Mouse (Mus musculus): ENCODE measurements around the gene Ccdc42. TPM values are rescaled to one million over a fixed set of nuclear protein-coding genes. Genes with fewer than 3 reads are reported as not detected.

Gene Ccdc42
- not detected for total RNA-seq (2021)
- long read RNA-seq, experiment 1 = 0 reads
- long read RNA-seq, experiment 2 = 0 reads

DNA sequence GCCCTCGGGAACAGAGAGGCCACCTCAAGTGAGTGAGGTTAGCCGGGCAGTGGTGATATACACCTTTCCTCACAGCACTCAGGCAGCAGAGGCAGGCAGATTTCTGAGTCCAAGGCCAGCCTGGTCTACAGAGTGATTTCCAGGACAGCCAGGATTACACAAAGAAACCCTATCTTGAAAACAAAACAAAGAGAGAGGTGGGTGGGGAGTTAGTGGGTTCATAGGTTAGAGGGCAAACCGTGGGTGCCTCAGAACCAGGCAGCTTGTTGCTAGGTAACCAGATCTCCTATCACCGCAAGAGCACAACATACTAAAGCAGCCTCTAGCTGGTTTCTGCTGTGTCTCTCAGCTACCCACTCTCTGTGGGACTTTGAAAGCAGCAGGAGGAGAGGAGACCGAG is at the start of gene Ccdc42:
Gene Ccdc42, plus strand, starts transcription at position 301 of the 400 bp plus-strand sequence.
- intact Hi-C loops (cut with DNase I) = loop anchor here (5.0 kb wide), 3 partner anchors 106 to 221 kb away; partner anchors contain the start of gene Myh10
- DNase-seq = no peak

DNA sequence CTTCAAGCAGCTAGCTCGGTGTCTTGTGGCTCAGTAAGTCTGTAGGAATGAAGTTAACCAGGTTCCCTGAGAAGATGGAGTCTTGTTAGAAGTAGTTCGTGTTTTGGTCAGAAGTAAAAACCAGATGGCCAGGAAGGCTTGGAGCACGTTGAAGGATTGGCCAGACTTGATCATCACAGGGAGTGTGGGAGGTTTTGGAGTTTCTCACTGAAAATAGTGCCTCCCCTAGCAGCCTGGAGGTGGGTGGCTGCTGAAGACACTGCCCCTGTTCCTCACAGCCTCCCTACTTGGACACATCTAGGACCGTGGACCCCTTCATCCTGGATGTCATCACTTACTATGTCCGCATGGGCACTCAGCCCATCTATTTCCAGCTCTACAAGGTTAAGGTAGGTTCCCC is 47.2 kb upstream of the Ccdc42 start:
- DNase-seq = no peak
- intact Hi-C loops (cut with DNase I) = no loop called here

DNA sequence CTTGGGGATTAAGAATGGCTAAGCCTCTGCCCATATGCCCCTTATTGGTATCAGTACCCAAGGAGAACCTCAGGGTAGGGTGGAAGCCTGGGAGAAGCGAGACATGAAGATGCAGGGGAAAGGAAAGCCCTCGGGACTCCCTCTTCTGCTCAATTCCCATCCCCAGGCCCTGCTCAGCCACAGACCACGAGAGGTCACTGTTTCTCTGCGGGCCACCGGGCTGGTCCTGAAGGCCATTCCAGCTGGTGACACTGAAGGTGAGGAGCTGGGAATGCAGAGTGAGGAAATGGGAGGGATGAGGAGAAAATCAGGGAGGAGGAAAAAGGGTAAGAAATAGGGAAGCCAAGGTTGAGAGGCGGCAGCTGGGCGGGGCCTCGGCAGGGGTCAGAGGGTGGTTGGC is 42.3 kb upstream of the Ccdc42 start:
- peak; percentile 56 to 73 for DNase-seq
- intact Hi-C loops (cut with DNase I) = loop anchor here (2.0 kb wide), 1 partner anchor 60 kb away; no protein-coding TSS in a partner anchor

DNA sequence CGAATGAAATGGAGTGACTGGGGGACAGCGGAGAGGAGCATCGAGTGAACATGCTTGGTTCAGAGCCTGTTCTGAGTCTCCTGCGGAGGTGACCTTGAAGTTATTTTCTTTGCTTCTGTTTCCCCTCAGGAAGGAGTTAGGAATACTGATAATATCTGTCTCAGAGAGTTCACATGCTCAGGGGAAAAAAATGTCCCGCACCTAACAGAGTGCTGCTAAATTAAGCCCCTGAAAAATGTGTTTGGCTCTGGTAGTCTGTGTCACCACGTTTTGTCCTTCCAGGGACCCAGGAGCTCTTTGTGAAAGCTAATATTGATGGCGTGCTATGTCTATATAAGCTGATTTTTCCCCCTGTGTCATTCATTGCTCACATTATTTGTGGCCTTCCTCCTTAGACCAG is 41.6 kb upstream of the Ccdc42 start:
- intact Hi-C loops (cut with DNase I) = loop anchor here (2.0 to 5.0 kb wide), 2 partner anchors 60 to 332 kb away; no protein-coding TSS in a partner anchor
- no peak for DNase-seq

DNA sequence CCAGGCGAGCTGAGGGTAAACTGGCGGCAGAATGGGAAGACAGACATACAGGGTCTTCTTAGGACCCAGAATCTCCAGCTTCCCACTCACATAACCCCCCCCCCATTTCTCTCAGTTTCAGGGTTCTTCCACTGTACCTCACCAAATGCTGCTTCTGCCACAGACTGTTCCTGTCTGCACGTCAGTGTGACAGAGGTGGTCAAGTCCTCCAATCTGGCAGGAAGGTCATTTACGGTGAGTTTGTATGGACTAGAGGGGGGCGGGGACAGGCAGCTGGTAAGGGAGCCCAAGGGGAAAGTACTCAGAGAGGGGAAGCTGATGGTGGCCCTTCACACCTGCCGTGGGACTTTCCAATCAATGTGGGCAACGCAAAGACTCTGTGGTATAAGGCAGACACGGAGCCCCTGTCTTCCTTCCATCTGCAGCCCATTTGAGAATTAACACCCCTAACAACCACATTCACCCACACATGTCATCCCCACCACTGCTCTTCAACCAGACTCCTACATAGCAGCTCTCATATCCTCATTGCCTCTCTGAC is 41.1 kb upstream of the Ccdc42 start:
- intact Hi-C loops (cut with DNase I) = loop anchor here (2.0 to 5.0 kb wide), 2 partner anchors 61 to 332 kb away; no protein-coding TSS in a partner anchor

DNA sequence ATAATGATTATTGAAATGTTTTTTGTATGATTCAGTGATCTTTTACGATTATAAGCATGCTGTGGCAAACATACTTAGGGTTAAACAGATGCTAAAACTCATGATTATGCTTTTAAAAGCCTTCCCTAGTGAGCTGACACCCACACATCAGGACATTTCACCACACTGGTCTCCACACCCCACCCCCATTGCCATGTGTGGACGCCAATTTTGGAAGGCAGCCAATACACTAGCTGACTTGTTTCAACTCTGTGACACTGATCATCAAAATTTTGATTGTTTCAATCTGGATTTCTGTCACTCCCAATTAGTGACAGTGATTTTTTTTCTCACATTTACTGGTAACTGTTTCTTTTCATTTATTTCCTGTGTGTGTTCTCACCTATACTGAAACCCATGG is 39.3 kb upstream of the Ccdc42 start:
- DNase-seq = no peak
- intact Hi-C loops (cut with DNase I) = loop anchor here (5.0 kb wide), 1 partner anchor 330 kb away; no protein-coding TSS in a partner anchor

More for the DNA sequence above, 41.1 kb upstream of the Ccdc42 start:
- no peak for DNase-seq

DNA sequence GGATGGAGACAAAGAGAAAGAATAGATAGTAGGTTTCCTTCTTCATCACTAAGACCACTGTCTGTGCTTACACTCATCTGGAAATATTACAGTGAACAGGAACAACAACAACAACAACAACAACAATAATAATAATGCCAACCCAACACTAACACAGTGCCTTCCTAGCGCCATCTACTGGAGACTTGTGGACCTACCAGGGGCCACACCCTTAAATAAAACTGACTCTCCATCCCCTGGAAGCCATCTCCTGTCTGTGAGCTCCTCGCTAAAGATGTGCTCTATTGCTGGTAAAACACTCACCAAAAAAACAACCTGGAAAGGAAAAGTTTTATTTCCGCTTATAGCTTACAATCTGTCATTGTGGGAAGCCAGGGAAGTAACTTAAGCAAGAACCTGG is 37.2 kb upstream of the Ccdc42 start:
- intact Hi-C loops (cut with DNase I) = loop anchor here (5.0 kb wide), 1 partner anchor 328 kb away; no protein-coding TSS in a partner anchor
- no peak for DNase-seq

DNA sequence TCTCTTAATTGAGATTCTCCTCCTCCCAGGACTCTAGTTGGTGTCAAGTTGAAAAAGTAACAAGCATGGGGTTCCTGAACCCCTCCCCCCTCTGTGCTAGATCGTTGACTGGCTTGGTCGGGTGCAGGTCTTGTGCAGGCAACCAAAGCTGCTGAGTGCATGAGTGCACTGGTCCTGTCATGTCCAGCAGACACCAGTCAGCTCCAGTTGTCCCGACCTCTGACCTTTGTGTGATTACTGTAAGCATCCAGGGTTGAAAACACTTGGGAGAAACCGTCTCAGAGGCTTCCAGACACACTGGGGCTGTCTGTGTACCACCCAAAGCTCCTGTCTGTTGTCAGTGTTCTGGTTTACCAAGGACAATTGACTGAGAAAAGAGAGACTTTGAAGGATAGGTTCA is 36.5 kb upstream of the Ccdc42 start:
- intact Hi-C loops (cut with DNase I) = no loop called here
- no peak for DNase-seq

DNA sequence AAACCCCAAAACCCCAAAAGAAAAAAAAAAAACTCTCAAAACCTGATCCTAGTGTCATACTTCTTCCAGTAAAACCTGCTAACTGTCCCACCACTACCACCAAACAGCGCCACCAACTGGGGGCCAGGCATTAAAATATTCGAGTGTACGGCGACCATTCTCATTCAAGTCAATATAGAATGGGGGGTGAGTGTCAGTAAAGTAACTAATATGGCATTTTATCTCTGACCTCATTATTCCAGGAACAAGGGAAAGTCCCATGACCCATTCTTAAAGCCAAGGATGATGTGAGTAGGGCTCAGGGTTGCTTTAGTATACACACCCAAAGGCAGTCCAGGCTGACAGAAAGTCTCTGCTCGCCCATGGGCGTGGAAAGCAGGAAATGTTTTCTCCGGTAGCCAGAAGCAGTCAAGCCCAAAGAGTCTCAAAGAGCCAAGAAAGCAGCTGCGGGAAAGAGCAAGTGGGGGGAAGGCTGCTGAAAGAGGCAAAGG is 32.8 kb upstream of the Ccdc42 start:
- intact Hi-C loops (cut with DNase I) = no loop called here
- DNase-seq = peak; percentile 73 to 80

DNA sequence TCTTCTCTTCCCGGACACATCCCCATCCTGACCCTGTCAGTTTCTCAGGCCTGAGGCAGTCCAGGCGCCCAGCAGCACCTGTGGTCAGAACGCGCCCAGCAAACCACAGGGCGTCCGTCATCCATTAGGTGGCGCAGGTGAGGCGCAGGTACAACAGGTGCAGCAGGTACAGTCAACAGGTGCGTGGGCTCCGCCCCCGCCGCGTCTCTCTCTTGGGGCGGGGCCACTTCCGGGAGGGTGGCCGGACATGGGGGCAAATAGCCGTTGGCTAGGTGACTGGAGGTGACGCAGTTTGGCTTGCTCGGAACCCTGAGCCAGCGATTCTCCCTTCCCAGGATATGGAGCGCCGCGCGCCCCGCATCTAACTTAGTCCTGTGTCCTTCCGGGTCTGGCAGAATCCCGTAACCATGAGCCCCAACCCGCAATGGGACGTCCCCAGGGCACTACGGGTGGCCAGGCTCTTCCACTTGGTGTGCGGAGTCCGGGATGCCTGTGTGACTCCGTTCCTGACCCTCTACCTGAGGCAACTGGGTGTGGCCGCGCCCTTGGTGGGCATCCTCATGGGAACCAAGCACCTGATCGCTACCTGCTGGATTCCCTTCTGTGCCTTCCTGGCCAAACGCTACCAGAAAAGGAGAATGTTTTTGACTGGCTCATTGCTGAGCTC is 30.8 kb upstream of the Ccdc42 start, which contains the start of gene Mfsd6l:
Gene Mfsd6l, plus strand, starts transcription at position 269 of the 667 bp plus-strand sequence.
- DNase-seq = no peak
- intact Hi-C loops (cut with DNase I) = no loop called here

DNA sequence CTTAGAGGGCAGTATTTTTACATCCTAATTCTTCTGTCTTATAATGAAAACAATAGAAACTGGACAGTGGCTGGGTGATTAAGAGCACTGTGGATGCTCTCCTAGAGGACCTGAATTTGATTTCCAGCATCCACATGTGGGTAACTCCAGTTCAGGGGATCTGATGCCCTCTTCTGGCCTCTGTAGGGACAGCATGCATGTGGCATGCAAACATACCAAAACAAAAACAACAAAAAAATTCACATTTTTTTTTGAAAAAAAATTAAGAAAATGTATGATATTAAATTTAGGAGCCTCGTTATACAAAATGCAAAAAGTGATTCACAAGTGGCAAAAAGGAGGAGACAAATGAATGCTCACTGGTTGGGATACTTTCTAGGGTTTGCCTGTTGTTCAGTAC is 27.3 kb upstream of the Ccdc42 start:
- no peak for DNase-seq
- intact Hi-C loops (cut with DNase I) = no loop called here

DNA sequence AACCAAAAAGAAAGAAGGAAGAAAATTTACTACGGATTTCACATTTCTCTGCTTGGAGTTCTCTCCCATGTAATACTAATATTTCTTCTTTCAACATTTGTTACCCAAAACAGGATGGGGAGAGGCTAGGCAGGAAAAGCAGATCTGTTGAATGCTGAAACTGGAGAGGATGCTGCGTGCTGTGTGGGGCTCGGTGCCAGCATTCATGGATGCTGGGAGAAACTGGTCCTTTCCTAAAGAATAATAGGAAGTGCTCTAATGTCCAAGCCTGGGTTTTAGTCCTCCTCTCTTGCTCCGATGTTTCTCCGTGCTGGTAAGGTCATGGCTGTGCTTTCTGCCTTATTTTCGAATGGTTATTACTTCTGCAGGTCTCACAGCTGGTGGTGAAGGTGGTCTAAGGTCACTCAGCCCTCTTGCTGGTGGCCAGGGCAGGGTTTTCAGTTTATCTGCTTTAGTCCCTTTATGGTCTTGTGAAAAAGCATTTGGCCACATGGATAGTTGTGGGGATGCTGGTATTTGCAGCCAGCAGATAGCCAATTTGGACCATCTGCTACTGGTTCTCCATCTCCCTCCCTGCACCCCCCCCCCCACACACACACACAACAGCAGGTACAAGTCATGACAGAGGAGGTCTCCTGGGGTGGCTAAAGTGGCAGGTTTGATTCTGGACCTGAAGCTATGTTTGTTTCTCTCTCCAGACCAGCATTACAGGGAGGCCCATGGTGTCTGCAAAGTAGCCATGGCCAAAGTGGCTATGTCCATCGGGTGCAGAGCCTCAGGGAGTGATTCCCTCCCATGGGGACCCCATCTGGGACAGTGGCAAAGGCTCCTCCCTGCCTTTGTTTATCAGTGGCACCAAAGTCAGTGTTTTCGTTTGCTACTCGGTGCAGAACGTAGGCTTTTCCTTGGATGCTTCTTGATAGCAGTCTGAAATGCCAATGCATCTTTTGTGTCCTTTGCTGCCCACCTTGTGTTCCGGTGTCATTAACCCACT is 24.6 kb upstream of the Ccdc42 start:
- intact Hi-C loops (cut with DNase I) = no loop called here
- DNase-seq = peak; percentile 38 to 41

DNA sequence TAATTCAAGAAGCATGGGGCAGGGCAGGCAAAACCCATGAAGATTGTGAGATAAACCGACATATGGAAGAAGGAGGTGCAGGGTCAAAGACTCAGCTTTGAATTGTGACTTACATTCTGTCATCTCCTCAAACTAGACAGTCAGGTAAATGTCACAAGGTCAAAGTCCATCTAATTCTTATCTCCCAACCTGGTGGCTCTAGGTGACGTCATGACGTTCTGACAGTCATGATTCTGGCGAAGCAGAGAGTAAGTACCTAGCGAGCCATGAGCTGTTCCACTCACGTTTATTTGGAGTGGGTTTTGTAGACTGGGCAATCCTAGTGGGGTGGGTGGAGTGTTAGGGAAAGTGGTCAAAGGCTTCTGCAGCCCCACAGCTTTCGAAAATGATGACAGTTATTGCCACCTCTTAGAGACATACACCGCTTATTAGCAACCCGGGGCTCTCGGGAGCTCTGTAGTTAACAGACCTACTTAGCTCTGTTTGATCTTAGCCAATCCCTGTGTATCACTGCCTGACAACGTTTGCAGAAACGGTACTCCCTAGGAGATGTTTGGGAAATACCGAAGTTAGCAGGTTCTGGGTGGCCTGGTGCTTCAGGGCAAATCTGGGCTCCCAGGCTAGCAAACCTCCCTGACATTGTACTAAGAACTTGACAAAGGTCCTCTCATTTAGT is 22.3 kb upstream of the Ccdc42 start:
- intact Hi-C loops (cut with DNase I) = loop anchor here (5.0 kb wide), 3 partner anchors 158 to 308 kb away; partner anchors contain the start of gene Ndel1
- DNase-seq = no peak

DNA sequence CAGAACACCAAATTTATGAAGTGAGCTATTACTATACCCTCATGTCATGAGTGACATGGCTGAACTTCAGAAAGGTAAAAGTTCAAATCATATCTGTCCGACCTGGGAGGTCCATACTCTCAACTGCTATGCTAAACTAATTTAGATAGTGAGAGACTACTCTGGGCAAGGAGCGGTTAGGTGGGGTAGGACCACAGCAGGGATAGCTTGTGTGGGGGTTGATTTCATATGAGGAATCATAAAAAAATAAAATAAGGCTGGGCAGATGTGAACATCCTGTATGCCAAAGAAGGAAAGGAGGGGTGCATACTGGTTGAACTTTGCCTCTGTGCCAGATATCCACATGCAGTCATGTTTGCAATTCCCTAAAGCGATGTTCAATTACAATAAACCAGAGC is 21.8 kb upstream of the Ccdc42 start:
- intact Hi-C loops (cut with DNase I) = loop anchor here (5.0 kb wide), 3 partner anchors 157 to 307 kb away; partner anchors contain the start of gene Ndel1
- no peak for DNase-seq

DNA sequence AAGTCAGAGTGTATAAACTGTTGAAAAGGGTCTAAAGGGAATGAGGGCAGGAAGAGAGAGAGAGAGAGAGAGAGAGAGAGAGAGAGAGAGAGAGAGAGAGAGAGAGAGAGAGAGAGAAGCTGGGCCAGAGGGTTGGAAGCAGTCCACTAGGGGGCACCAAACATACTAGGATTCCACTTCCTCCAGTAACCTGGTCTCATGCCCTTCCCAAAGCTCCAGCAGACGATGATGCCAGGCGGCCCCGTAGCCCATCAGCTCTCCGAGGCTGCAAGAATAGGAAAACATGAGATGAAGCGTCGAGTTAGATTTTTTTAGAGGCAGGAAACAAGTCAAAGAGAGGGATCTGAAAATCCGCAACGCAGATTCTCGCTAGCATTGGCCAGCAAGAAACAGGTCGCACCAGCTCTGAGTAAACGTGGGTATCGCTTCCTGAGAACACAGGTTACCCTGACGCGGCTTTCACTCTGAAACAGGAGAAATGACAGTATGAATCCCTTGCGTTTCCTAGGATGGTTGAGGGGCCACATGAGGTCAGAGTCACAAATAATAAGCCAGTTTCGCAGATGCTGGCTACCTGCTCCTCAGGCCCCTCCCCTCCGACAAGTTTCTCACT is 20.3 kb upstream of the Ccdc42 start:
- intact Hi-C loops (cut with DNase I) = loop anchor here (5.0 kb wide), 3 partner anchors 156 to 306 kb away; partner anchors contain the start of gene Ndel1
- peak; percentile 67 to 87 for DNase-seq

DNA sequence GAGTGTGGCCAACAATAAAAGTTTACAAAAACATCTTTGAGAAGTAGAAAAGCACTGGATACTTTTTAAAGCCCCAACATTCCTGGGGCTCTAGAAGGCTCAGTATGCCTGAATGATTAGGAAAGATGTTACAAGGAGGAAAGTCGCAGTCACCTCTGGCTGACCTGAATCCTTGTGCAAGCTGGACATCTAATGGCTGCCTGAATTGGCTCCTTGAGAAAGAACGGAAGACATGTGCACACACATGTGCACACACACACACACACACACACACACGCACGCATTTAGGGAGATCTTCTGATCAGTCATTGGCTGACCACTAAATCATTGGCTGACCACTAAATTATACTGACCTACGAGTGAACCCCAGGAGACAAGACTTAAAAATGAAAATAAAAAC is 16.0 kb upstream of the Ccdc42 start:
- intact Hi-C loops (cut with DNase I) = no loop called here
- no peak for DNase-seq

DNA sequence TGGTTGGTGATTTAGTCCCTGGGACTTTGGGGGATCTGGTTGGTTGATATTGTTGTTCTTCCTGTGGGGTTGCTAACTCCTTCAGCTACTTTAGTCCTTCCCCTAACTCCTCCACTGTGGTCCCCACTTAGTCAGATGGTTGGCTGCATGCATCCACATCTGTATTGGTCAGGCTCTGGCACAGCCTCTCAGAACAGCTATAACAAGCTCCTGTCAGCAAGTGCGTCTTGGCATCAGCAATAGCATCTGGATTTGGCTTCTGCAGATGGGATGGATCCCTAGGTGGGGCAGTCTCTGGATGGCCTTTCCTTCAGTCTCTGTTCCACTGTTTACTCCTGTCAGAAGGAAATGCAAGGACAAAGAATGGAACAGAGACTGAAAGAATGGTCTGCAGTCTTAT is 9.7 kb upstream of the Ccdc42 start:
- intact Hi-C loops (cut with DNase I) = no loop called here
- no peak for DNase-seq

DNA sequence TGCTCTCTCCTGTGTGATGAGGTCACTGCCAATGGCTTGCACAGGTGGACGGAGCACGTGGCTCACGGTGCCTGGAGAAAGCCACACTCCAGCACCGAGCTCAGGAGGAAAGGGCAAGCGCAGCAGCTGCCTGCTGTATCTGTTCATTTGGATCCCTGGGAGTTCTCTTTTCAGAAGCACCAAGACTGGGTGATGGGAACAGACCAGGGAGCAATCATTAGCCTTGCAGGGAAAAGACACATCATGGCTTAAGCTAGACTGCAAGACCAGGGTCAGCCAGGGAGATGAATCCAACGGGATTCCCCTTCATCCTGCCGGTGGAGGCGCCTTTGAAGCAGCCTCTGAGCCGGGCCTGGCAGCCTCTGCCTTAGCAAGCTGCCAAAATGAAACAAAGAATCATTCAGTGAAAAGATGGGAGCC is 7.3 kb upstream of the Ccdc42 start:
- peak; percentile 32 to 60 for DNase-seq
- intact Hi-C loops (cut with DNase I) = no loop called here

DNA sequence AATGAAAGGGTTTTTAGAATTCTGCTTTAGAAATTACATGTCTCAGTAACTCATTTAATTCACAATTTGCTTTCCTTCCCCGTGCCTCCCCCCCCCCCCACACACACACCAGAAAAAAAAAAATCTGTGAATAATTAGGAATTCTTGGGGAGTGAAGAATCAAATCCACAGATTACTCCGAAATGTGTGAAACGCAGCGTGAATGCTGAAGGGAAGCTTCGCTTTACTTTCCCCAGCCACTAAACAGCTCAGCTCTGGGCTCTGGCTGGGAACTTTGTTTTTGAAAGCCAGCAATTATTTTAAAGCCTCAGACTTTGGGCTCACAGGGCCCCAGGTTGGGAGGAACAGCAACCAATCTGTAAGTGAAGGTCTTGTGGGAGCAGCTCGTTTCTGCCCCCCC is 6.3 kb upstream of the Ccdc42 start:
- intact Hi-C loops (cut with DNase I) = no loop called here
- DNase-seq = no peak
